Mouse (Mus musculus) lung, postnatal 0 days (tissue): ENCODE measurements around the gene Pycr1. TPM values are rescaled to one million over a fixed set of nuclear protein-coding genes. Genes with fewer than 3 reads are reported as not detected.

Experiments used
- ATAC-seq: fragments of 200-750 bp; cut with Nextera tagmentation; 2 replicates; pipeline ENCODE4 v1.8.0; 2017; ENCODE audit warnings: moderate library complexity
- DNase-seq: peaks from one replicate; pipeline ENCODE4 v3.0.0-alpha.2; 2016; ENCODE audit warnings: low spot score
- H3K27ac ChIP-seq: fragments of 300-500 bp; sonication (generic); 2 replicates; pipeline ENCODE4 v1.5.1; 2014; ENCODE audit warnings: antibody characterized with exemption, mild to moderate bottlenecking, low read length, mixed read lengths
- H3K27me3 ChIP-seq: fragments of 300-500 bp; sonication (generic); replicated peaks from 2 replicates; pipeline ENCODE4 v1.6.1; 2014; ENCODE audit warnings: low read length, mixed read lengths; ENCODE audit not compliant: insufficient read depth
- H3K36me3 ChIP-seq: fragments of 300-500 bp; sonication (generic); 2 replicates; pipeline ENCODE4 v1.6.1; 2014; ENCODE audit warnings: low read length, mixed read lengths; ENCODE audit not compliant: insufficient read depth
- H3K4me1 ChIP-seq: fragments of 300-500 bp; sonication (generic); 2 replicates; pipeline ENCODE4 v1.6.1; 2014; ENCODE audit warnings: antibody characterized with exemption, low read depth, low read length, mixed read lengths; ENCODE audit not compliant: insufficient read depth
- H3K4me2 ChIP-seq: fragments of 300-500 bp; sonication (generic); replicated peaks from 2 replicates; pipeline ENCODE4 v1.6.1; 2014; ENCODE audit warnings: low read depth, mild to moderate bottlenecking, low read length, moderate library complexity, mixed read lengths
- H3K4me3 ChIP-seq: fragments of 300-500 bp; sonication (generic); 2 replicates; pipeline ENCODE4 v1.5.1; 2014; ENCODE audit warnings: low read depth, low read length
- H3K9ac ChIP-seq: fragments of 300-500 bp; sonication (generic); replicated peaks from 2 replicates; pipeline ENCODE4 v1.6.1; 2014; ENCODE audit warnings: low read depth, mild to moderate bottlenecking
- H3K9me3 ChIP-seq: fragments of 300-500 bp; sonication (generic); 2 replicates; pipeline ENCODE4 v1.6.1; 2016; ENCODE audit warnings: low read length, mixed read lengths
- CTCF ChIP-seq: IDR thresholded peaks from 2 replicates; pipeline ENCODE4 v1.5.1; 2016; ENCODE audit warnings: antibody characterized with exemption, mild to moderate bottlenecking
- EP300 ChIP-seq: IDR thresholded peaks from 2 replicates; pipeline ENCODE4 v1.6.1; 2016; ENCODE audit warnings: antibody characterized with exemption, mild to moderate bottlenecking, control low read depth
- WGBS: fragments of 180-500 bp; shearing (Covaris S2); extraction: QIAGEN DNeasy Blood & Tissue Kit; methylation state at CpG from one replicate; pipeline ENCODE4 v1.1.7; 2014; 5-methylcytosine and 5-hydroxymethylcytosine counted together
- polyA plus RNA-seq: library from polyadenylated mRNA; unstranded; fragments of >200 nt; fragmentation: Nextera tagmentation; extraction: Ambion mirVana; gene quantifications from 2 replicates; pipeline ENCODE4 v1.2.1, GENCODE M21; 2015

Gene Pycr1
- polyA plus RNA-seq, 1 experiment from 2014 or later: 7.1 TPM

GRCm38 (mm10) chr11:120672687-120673593 lies 29.4 kb upstream of the Pycr1 start, which contains the start of gene Aspscr1:
TSS of gene Aspscr1 (plus strand) at chr11:120672973.
- Histone ChIP-seq H3K4me3 (peak within 1 kb of the TSS; percentile 79), H3K4me1 (peaks cover 6% of the 10 kb centered on the region), H3K9me3 (no peaks in the 10 kb centered on the region), H3K27me3 (no peaks in the 10 kb centered on the region), H3K9ac (peak within 1 kb of the TSS; percentile 62), H3K4me2 (peak within 1 kb of the TSS; percentile 79), H3K36me3 (no peaks in the 10 kb centered on the region), H3K27ac (peak within 1 kb of the TSS; percentile 86)
- under 1% methylated on average over 75 of the region's 83 CpGs for WGBS
- peak; percentile 98 for ATAC-seq
- TF ChIP-seq CTCF (no peak; the same call in 1 of the 2 replicates), EP300 (0 out of 2 replicates have a peak, but pooled peaks have one; percentile 21)
- DNase-seq: peak; percentile 98

- ATAC-seq (peak; percentile 32; the same call in 1 of the 2 replicates), DNase-seq (no peak)
- Histone ChIP-seq H3K4me3 (no peak overlapping the region), H3K9me3 (no peaks in the 10 kb centered on the region), H3K36me3 (no peaks in the 10 kb centered on the region), H3K4me1 (no peaks in the 10 kb centered on the region), H3K27ac (no peak overlapping the region), H3K27me3 (0 out of 2 replicates have a peak, but pooled peaks cover 7% of the 10 kb centered on the region), H3K4me2 (no peak overlapping the region), H3K9ac (no peak overlapping the region)
- WGBS: 6% methylated on average over 3 of the region's 3 CpGs
- TF ChIP-seq CTCF (no peak), EP300 (no peak)
Measured at GRCm38 (mm10) chr11:120666617-120667016, 23.0 kb upstream of the Pycr1 start.

- H3K4me1 ChIP-seq: peaks cover 4% of the 10 kb centered on the region
- peaks cover 17% of the 10 kb centered on the region; the same call in 1 of the 2 replicates for H3K27me3 ChIP-seq
- H3K27ac ChIP-seq: 0 out of 2 replicates have a peak overlapping the region, but pooled peaks have one; percentile 26
- no peak overlapping the region for H3K4me3 ChIP-seq
- ATAC-seq (peak; percentile 83), DNase-seq (peak; percentile 79)
- no peaks in the 10 kb centered on the region for H3K9me3 ChIP-seq
- H3K4me2 ChIP-seq: no peak overlapping the region
- TF ChIP-seq EP300: no peak
- TF ChIP-seq CTCF: no peak; the same call in 1 of the 2 replicates
- WGBS: 60% methylated on average over 3 of the region's 3 CpGs
- no peak overlapping the region for H3K9ac ChIP-seq
- H3K36me3 ChIP-seq: no peaks in the 10 kb centered on the region
Measured at GRCm38 (mm10) chr11:120665406-120665805, 21.8 kb upstream of the Pycr1 start.

- H3K9ac ChIP-seq: no peak overlapping the region
- H3K36me3 ChIP-seq: no peaks in the 10 kb centered on the region
- H3K27ac ChIP-seq: no peak overlapping the region
- DNase-seq (no peak), ATAC-seq (no peak)
- H3K4me2 ChIP-seq: no peak overlapping the region
- WGBS: 85% methylated on average over 5 of the region's 5 CpGs
- H3K4me1 ChIP-seq: peaks cover 7% of the 10 kb centered on the region
- peaks cover 34% of the 10 kb centered on the region for H3K27me3 ChIP-seq
- TF ChIP-seq EP300 (no peak), CTCF (no peak)
- H3K4me3 ChIP-seq: no peak overlapping the region
- H3K9me3 ChIP-seq: no peaks in the 10 kb centered on the region
Measured at GRCm38 (mm10) chr11:120663714-120664113, 20.1 kb upstream of the Pycr1 start.

- Histone ChIP-seq H3K27ac (no peak overlapping the region), H3K36me3 (no peaks in the 10 kb centered on the region), H3K9ac (no peak overlapping the region), H3K4me2 (no peak overlapping the region), H3K4me3 (no peak overlapping the region), H3K4me1 (peaks cover 7% of the 10 kb centered on the region), H3K27me3 (peaks cover 41% of the 10 kb centered on the region), H3K9me3 (no peaks in the 10 kb centered on the region)
- ATAC-seq: no peak
- no peak for DNase-seq
- 41% methylated on average over 6 of the region's 6 CpGs for WGBS
- no peak for TF ChIP-seq CTCF
- no peak for TF ChIP-seq EP300
Measured at GRCm38 (mm10) chr11:120662759-120663158, 19.2 kb upstream of the Pycr1 start.

GRCm38 (mm10) chr11:120661076-120661460 lies 17.5 kb upstream of the Pycr1 start, which contains the start of gene Notum:
TSS of gene Notum (minus strand) at chr11:120661175.
- ATAC-seq (peak; percentile 1; the same call in 1 of the 2 replicates), DNase-seq (no peak)
- H3K4me1 ChIP-seq: peaks cover 7% of the 10 kb centered on the region
- no peaks in the 10 kb centered on the region for H3K9me3 ChIP-seq
- TF ChIP-seq CTCF (no peak), EP300 (no peak)
- no peaks in the 10 kb centered on the region for H3K36me3 ChIP-seq
- 4% methylated on average over 35 of the region's 35 CpGs for WGBS
- no peak within 1 kb of the TSS for H3K9ac ChIP-seq
- no peak within 1 kb of the TSS for H3K27ac ChIP-seq
- H3K27me3 ChIP-seq: peaks cover 41% of the 10 kb centered on the region
- peak within 1 kb of the TSS; percentile 79 for H3K4me2 ChIP-seq
- peak within 1 kb of the TSS; percentile 45 for H3K4me3 ChIP-seq
